Mouse (Mus musculus): ENCODE data around the gene Selplg.
A peak's percentile ranks its signal among the peaks of the same experiment; 100 is the strongest.

The Selplg gene

GRCm38 (mm10) chr5:113832490-113832901 is at the start of gene Selplg:
Gene Selplg, minus strand, starts transcription at chr5:113832644.
- DNase-seq (ENCODE audit: extremely low spot score, low spot score): no peak

GRCm38 (mm10) chr5:113881136-113881535 is 48.7 kb upstream of the Selplg start:
- DNase-seq (ENCODE audit: extremely low spot score, low spot score): no peak

GRCm38 (mm10) chr5:113878943-113879617 is 46.6 kb upstream of the Selplg start:
- DNase-seq (ENCODE audit: extremely low spot score, low spot score): no peak

GRCm38 (mm10) chr5:113877565-113877964 is 45.1 kb upstream of the Selplg start:
- no peak for DNase-seq (ENCODE audit: extremely low spot score, low spot score)

DNA sequence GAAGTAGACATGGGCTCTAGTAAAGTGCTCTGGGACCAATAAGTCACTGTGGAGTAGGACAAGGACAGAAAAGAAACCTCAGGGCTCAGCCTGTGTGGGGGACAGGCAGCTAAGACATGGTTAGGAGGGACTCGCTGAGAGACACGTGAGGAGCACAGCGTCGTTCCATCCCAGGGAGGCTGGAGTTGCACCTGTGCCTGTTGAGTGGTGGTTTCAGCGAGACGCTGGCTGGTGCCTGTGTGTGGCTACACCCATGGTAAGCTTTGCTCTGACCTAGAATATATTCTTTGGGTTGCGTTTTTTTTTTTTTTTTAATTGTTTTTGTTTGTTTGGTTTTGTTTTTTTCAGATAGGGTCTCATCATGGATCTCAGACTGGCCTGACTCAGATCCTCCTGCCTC is 43.7 kb upstream of the Selplg start:
- no peak for DNase-seq (ENCODE audit: extremely low spot score, low spot score)

DNA sequence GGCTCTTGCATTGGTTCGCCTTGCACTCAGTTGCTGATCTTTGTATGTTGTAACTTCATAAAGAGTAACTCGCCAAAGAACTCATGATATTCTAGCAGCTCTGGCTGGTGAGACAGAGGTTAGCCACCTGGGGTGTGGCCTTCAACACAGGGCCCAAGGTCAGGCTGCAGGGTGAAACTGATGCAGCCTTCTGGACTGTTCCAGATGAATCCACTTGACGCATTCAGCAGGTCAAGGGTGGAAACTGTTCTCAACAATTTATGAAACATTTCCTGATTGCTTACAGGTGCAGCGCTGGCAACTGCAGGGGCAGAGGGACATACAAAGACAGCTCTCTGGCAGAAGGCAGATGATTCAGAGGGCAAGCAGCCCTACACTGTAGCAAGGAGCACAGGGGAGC is 43.2 kb upstream of the Selplg start:
- no peak for DNase-seq (ENCODE audit: extremely low spot score, low spot score)

- no peak for DNase-seq (ENCODE audit: extremely low spot score, low spot score)
Observed at GRCm38 (mm10) chr5:113874063-113875024, 41.9 kb upstream of the Selplg start.

DNA sequence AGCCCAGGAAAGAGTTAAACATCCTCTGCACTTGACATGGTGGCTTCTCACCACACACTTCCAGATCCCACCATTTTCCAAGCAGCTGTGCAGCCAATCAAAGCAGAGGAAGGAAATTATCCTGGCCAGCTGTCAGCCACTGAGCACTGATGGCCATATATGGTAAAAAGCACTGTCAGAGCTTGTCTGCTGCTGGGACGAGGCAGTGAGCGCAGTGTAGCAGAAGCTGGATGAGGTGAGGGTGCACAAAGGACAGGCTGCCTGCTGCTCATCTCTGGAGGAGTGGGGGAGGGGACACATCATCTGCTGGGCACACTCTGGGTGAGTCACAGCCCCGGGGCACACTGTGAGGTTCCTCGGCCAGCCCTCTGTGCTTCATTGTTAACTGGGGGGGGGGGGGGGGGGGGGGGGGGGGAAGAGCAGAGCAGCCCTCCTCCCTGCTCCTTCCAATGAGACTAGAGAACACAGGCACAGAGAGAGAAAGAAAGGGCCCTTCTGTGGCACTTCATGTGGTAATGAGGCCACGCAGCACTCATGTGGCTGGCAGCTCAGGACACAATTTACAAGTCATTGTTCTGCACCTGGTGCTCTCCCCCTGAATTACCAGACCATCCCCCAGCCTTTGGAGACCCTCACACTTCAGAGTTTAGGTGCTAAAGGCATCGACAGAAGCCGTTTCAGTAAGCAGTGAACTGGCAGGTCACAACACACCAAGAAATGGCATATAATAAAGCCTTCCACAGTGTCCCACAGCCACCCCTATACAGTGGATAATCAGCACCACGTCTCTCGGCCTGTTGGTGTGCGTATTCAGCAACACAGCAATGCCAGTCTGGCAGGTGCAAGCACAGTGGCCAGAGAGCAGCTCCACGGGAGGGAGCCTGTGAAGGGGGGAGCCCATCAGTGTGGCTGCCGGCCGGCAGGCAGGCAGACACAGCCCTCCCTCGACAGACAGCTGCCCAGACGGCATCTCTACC is 40.8 kb upstream of the Selplg start:
- DNase-seq (ENCODE audit: extremely low spot score, low spot score): peak; percentile 84

- no peak for DNase-seq (ENCODE audit: extremely low spot score, low spot score)
Observed at GRCm38 (mm10) chr5:113871903-113872548, 39.6 kb upstream of the Selplg start.

DNA sequence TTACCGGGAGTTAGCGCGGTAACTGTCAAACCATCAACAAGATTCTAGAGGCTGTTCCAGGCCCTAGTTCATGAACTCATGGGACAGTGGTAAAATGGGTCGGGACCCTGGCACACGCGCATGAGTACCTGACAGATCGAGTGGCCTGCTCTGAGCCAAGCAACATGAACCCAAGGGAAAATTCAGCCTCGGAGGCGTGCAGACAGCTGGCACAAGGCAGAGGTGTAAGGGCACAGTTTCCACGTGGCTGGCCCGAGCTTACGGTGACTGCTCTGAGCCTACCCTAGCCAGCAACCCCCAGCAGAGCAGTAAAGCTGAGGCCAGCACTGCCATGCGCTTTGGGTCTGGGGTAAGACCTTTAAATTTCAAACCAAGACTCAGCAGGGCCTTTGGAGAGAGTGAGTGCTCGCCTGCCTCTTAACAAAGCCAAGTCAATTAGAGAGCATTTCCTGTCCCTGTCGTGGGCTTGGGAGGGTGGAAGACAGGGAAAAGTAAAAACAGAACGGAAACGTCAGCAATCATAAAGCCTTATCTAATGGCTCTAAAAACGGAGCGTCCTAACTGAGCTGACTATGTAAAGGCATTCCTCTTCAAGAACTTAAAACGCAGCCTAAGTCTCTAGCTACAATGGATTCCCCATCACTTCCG is 38.1 kb upstream of the Selplg start:
- DNase-seq (ENCODE audit: extremely low spot score, low spot score): no peak

- no peak for DNase-seq (ENCODE audit: extremely low spot score, low spot score)
Observed at GRCm38 (mm10) chr5:113869132-113869531, 36.7 kb upstream of the Selplg start.

DNA sequence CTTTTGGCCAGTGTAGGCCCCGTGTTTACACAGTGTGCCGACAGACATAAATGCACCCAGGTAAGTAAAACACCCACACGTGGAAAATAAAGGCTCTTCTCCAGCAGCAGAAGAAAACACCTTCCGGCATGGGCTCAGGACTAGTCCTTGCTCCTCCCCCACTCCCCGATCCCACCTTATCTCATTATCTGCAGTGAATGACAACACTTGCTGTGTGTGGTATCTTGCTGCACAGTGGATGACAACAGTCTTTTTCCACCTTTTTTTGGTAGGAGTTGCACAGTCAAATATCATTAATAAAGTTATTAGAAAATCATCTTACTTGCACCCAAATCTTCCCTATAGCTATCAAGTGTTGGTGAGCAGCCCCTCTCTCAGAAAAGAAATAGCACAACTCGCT is 32.5 kb upstream of the Selplg start:
- no peak for DNase-seq (ENCODE audit: extremely low spot score, low spot score)

- DNase-seq (ENCODE audit: extremely low spot score, low spot score): no peak
Observed at GRCm38 (mm10) chr5:113863994-113864393, 31.6 kb upstream of the Selplg start.

- DNase-seq (ENCODE audit: extremely low spot score, low spot score): no peak
Observed at GRCm38 (mm10) chr5:113862418-113862817, 30.0 kb upstream of the Selplg start.

DNA sequence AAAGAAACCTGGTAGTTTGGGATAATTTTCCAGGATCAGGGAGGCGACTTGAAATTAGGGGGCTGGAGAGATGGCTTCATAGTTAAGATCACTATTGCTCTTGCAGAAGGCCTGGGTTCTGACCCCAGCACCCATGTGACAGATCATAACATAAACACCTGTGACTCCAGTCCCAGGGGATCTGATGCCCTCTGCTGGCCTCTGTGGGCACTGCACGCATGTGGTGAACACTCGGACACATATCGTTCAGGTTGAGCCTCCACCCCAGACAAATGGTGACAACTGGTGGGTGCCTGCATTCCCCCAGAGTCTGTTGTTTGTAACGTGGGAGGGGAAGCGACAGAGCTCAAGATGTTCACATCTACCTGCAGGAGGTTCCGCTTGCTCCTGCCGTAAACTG is 28.9 kb upstream of the Selplg start:
- no peak for DNase-seq (ENCODE audit: extremely low spot score, low spot score)

DNA sequence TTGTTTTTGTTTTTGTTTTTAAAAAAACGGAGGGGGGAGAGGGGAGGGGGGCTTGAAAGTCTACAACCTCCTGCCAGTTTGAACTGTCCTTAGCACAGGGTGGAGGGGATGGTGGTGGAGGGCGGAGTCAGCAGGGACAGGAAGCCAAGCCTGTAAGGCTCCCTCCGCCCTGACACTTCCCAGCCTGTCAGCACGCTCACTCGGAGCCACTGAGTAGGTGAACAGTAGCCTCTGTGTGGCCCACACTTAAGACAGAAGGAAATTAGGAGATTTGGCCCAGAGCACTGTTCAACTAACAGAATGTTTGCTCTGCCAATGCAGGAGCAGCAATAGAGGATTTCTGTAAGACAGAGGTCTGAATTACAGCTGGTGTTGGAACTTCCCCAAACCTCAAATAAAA is 26.5 kb upstream of the Selplg start:
- no peak for DNase-seq (ENCODE audit: extremely low spot score, low spot score)

- no peak for DNase-seq (ENCODE audit: extremely low spot score, low spot score)
Observed at GRCm38 (mm10) chr5:113858550-113858949, 26.1 kb upstream of the Selplg start.

GRCm38 (mm10) chr5:113857631-113858030 is 25.2 kb upstream of the Selplg start:
- no peak for DNase-seq (ENCODE audit: extremely low spot score, low spot score)

- no peak for DNase-seq (ENCODE audit: extremely low spot score, low spot score)
Observed at GRCm38 (mm10) chr5:113856631-113857030, 24.2 kb upstream of the Selplg start.

GRCm38 (mm10) chr5:113855696-113856095 is 23.3 kb upstream of the Selplg start:
- DNase-seq (ENCODE audit: extremely low spot score, low spot score): no peak

All from neural tube, embryonic 10.5 days (tissue).